Mouse (Mus musculus) granulocyte monocyte progenitor cell, adult 5-6 weeks (primary cell): ENCODE results near the gene Nprl2. TPM values are rescaled to one million over a fixed set of nuclear protein-coding genes. Genes with fewer than 3 reads are reported as not detected.

ENCODE experiments used
- ATAC-seq: replicated peaks from 2 replicates; pipeline ENCODE4 v1.8.0; 2016; ENCODE audit warnings: mild to moderate bottlenecking, moderate TSS enrichment, inconsistent platforms; ENCODE audit not compliant: poor library complexity, severe bottlenecking
- total RNA-seq, 2 experiments: library from RNA; stranded (forward) in 1 of 2; stranded (reverse) in 1 of 2; fragments of 200-712, 200-1000 nt in 1 of 2; fragments of >200 nt in 1 of 2; fragmentation: Nextera tagmentation in 1 of 2; gene quantifications; 2 replicates each; pipeline ENCODE4 v1.2.3; 2014 to 2017

The Nprl2 gene
- total RNA-seq, 2 experiments from 2014 or later, result 11.3 TPM

DNA sequence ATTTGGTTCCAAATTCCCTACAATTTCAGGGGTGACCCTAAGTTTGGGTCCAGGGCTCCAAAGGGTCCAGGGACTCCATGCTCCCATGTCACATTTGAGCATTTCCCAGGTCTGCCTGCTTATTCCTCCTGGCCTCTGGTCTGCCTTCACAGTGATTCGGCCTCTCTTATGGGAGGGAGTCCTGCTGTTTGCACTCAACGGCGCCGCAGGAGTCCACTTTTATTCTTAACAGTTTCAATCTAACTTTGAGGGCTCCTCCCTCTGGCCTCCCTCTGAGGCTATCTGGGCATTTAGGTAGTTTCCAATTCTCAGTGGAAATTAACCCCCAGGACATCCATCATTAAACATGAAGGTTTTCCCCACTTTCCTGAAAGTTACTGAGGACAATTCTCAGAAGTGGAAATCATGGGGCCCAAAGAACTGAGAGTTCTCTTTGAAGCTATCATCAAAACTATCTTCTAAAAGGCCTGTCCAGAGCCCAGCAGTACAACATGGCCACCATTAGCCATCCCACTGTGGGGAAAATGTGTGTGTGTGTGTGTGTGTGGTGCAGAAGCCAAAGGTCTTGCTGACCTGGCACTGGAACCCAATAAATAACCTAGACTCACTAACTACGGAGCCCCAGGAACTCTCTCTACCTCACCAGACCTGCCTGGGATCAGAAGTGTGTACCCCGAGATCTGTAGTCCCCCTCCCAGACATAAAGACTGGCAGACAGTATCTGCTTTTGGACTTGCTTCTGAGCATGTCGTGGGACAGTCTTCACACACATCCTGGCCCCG lies 52.4 kb downstream of the Nprl2 start:
- ATAC-seq, result no peak

Other genes with a start within 250 kb of the Nprl2 start
- 0.24 and 18.2 TPM in 2 replicates for gene Cish, start 246.2 kb upstream of the Nprl2 start, total RNA-seq (2014; fragmentation: Nextera tagmentation)
- gene Cish, start 246.2 kb upstream of the Nprl2 start, total RNA-seq (2017), result 0.09 and 0.36 TPM in 2 replicates
- 12.0 and 32.9 TPM in 2 replicates for gene Hemk1, start 203.9 kb upstream of the Nprl2 start, total RNA-seq (2014; fragmentation: Nextera tagmentation)
- 6.0 and 11.3 TPM in 2 replicates for gene Hemk1, start 203.9 kb upstream of the Nprl2 start, total RNA-seq (2017)
- not detected in 2 replicates for gene 6430571L13Rik, start 201.6 kb upstream of the Nprl2 start, total RNA-seq (2014; fragmentation: Nextera tagmentation)
- not detected in 2 replicates for gene 6430571L13Rik, start 201.6 kb upstream of the Nprl2 start, total RNA-seq (2017)
- gene Cacna2d2, start 142.6 kb upstream of the Nprl2 start, total RNA-seq (2014; fragmentation: Nextera tagmentation), result 0.19 TPM in 1 of 2 replicates, not detected in the other
- gene Cacna2d2, start 142.6 kb upstream of the Nprl2 start, total RNA-seq (2017), result 0.09 and 0.10 TPM in 2 replicates
- 12.2 and 13.7 TPM in 2 replicates for gene Tmem115, start 8.3 kb upstream of the Nprl2 start, total RNA-seq (2014; fragmentation: Nextera tagmentation)
- 12.1 and 12.5 TPM in 2 replicates for gene Tmem115, start 8.3 kb upstream of the Nprl2 start, total RNA-seq (2017)
- gene Cyb561d2, start within 50 bp of the Nprl2 start, total RNA-seq (2014; fragmentation: Nextera tagmentation), result 21.2 and 31.0 TPM in 2 replicates
- 13.2 and 13.9 TPM in 2 replicates for gene Cyb561d2, start within 50 bp of the Nprl2 start, total RNA-seq (2017)
- gene Zmynd10, start 5.1 kb downstream of the Nprl2 start, total RNA-seq (2014; fragmentation: Nextera tagmentation), result not detected in 2 replicates
- gene Zmynd10, start 5.1 kb downstream of the Nprl2 start, total RNA-seq (2017), result not detected in 2 replicates
- 40.2 and 42.2 TPM in 2 replicates for gene Rassf1, start 9.3 kb downstream of the Nprl2 start, total RNA-seq (2014; fragmentation: Nextera tagmentation)
- gene Rassf1, start 9.3 kb downstream of the Nprl2 start, total RNA-seq (2017), result 34.1 and 36.7 TPM in 2 replicates
- 22.8 and 34.5 TPM in 2 replicates for gene Tusc2, start 21.0 kb downstream of the Nprl2 start, total RNA-seq (2014; fragmentation: Nextera tagmentation)
- gene Tusc2, start 21.0 kb downstream of the Nprl2 start, total RNA-seq (2017), result 10.8 and 13.2 TPM in 2 replicates
- 6.2 and 11.6 TPM in 2 replicates for gene Hyal2, start 25.7 kb downstream of the Nprl2 start, total RNA-seq (2014; fragmentation: Nextera tagmentation)
- gene Hyal2, start 25.7 kb downstream of the Nprl2 start, total RNA-seq (2017), result 3.0 and 5.3 TPM in 2 replicates
- gene Hyal1, start 34.7 kb downstream of the Nprl2 start, total RNA-seq (2014; fragmentation: Nextera tagmentation), result 1.4 and 4.9 TPM in 2 replicates
- 0.56 and 1.0 TPM in 2 replicates for gene Hyal1, start 34.7 kb downstream of the Nprl2 start, total RNA-seq (2017)
- 7.1 and 18.2 TPM in 2 replicates for gene Naa80, start 36.7 kb downstream of the Nprl2 start, total RNA-seq (2014; fragmentation: Nextera tagmentation)
- gene Naa80, start 36.7 kb downstream of the Nprl2 start, total RNA-seq (2017), result 5.5 and 8.2 TPM in 2 replicates
- gene Hyal3, start 38.6 kb downstream of the Nprl2 start, total RNA-seq (2014; fragmentation: Nextera tagmentation), result 0.34 TPM in 1 of 2 replicates, not detected in the other
- 0.26 and 0.46 TPM in 2 replicates for gene Hyal3, start 38.6 kb downstream of the Nprl2 start, total RNA-seq (2017)
- gene Ifrd2, start 45.4 kb downstream of the Nprl2 start, total RNA-seq (2014; fragmentation: Nextera tagmentation), result 89.9 and 105 TPM in 2 replicates
- gene Ifrd2, start 45.4 kb downstream of the Nprl2 start, total RNA-seq (2017), result 46.9 and 76.8 TPM in 2 replicates
- gene Sema3b, start 67.0 kb downstream of the Nprl2 start, total RNA-seq (2014; fragmentation: Nextera tagmentation), result not detected in 2 replicates
- gene Sema3b, start 67.0 kb downstream of the Nprl2 start, total RNA-seq (2017), result not detected in 2 replicates
- 410 and 448 TPM in 2 replicates for gene Gnai2, start 93.1 kb downstream of the Nprl2 start, total RNA-seq (2014; fragmentation: Nextera tagmentation)
- 395 and 452 TPM in 2 replicates for gene Gnai2, start 93.1 kb downstream of the Nprl2 start, total RNA-seq (2017)
- gene Slc38a3, start 127.3 kb downstream of the Nprl2 start, total RNA-seq (2014; fragmentation: Nextera tagmentation), result not detected in 2 replicates
- not detected in 2 replicates for gene Slc38a3, start 127.3 kb downstream of the Nprl2 start, total RNA-seq (2017)
- not detected in 2 replicates for gene Gnat1, start 137.5 kb downstream of the Nprl2 start, total RNA-seq (2014; fragmentation: Nextera tagmentation)
- gene Gnat1, start 137.5 kb downstream of the Nprl2 start, total RNA-seq (2017), result not detected in 2 replicates
- gene Sema3f, start 168.2 kb downstream of the Nprl2 start, total RNA-seq (2014; fragmentation: Nextera tagmentation), result 2.6 TPM in 1 of 2 replicates, not detected in the other
- not detected in 2 replicates for gene Sema3f, start 168.2 kb downstream of the Nprl2 start, total RNA-seq (2017)
- gene Rbm5, start 228.8 kb downstream of the Nprl2 start, total RNA-seq (2014; fragmentation: Nextera tagmentation), result 133 and 165 TPM in 2 replicates
- gene Rbm5, start 228.8 kb downstream of the Nprl2 start, total RNA-seq (2017), result 157 and 164 TPM in 2 replicates